Mouse (Mus musculus) CD4-positive, CD25-positive, alpha-beta regulatory T cell, adult 4 months (primary cell): ENCODE results near the gene Faim. TPM values are rescaled to one million over a fixed set of nuclear protein-coding genes. Genes with fewer than 3 reads are reported as not detected.

ENCODE experiments used
- ATAC-seq: one replicate; pipeline ENCODE4 v1.8.0; 2017
- polyA plus RNA-seq, 2 experiments: library from polyadenylated mRNA; unstranded; fragments of 100-300 nt; shearing (Covaris generic); gene quantifications; one replicate each; pipeline ENCODE4 v1.2.1; 2017

Gene Faim
- 10 to 100 TPM; 48.3 to 57.8 TPM for polyA plus RNA-seq

- ATAC-seq = peak; percentile 94
Measured at GRCm38 (mm10) chr9:98985800-98986475, at the start of gene Faim. Gene Faim (plus strand): TSS chr9:98986373.

GRCm38 (mm10) chr9:98939290-98939689, 46.9 kb upstream of the Faim start:
- no peak for ATAC-seq

- no peak for ATAC-seq
Measured at GRCm38 (mm10) chr9:98952171-98953050, 33.8 kb upstream of the Faim start.

GRCm38 (mm10) chr9:98953291-98953690, 32.9 kb upstream of the Faim start:
- no peak for ATAC-seq

DNA sequence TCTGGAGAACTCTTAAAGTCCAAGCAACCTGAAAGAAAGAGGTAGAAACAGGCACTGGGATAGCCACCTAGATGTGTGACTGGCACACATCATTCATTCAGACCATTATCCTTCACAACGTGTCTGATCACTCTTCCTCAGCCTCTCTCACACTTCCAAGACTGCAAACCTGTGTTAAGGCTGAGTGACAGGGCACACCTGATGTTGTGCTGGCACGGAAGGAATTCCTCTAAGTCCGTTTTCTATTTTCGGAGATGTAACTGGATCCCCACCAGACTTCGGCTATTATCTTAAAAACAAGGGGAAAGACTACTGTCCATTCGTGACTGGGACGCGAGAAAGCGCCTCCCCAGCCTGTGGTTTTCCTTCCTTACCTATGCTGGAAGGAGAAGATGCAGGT, 32.3 kb upstream of the Faim start:
- ATAC-seq = no peak

DNA sequence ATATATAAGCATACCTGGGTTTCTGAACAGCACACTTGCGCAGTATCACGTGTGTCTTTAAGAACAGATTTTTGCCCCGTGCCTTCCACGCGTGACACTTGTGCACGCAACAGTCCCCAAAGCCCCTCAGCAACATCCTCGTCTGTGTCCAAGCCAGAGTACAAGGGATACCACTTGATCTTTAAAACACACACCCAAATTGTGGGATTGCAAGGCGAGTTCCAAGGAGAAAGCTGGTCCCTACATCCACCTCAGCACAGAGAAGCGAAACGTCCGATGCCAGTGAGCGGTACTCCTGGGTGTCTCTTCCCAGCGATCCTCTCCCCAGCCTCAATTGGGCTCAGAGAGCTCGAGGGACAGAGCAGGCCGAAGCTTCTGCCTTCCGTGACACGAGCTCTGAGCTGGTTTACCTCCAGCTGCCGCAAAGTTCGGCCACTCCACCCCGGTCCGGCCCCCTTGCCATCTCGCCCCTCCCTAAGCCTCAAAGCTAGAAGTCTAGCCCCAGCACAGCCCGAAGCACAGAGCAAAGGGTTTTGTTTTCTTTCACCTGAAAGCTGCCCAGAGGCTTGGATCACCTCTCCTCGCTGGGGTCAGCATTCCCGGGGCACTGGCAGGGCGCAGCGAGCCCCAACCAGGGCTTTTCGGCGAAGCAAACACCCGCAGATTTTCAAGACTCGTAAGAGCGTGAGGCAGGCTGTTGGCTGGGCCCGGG, 31.6 kb upstream of the Faim start:
- no peak for ATAC-seq

GRCm38 (mm10) chr9:98955103-98955715, 31.0 kb upstream of the Faim start, which contains the start of gene Foxl2:
Gene Foxl2 (plus strand): TSS chr9:98955288.
- ATAC-seq = no peak

DNA sequence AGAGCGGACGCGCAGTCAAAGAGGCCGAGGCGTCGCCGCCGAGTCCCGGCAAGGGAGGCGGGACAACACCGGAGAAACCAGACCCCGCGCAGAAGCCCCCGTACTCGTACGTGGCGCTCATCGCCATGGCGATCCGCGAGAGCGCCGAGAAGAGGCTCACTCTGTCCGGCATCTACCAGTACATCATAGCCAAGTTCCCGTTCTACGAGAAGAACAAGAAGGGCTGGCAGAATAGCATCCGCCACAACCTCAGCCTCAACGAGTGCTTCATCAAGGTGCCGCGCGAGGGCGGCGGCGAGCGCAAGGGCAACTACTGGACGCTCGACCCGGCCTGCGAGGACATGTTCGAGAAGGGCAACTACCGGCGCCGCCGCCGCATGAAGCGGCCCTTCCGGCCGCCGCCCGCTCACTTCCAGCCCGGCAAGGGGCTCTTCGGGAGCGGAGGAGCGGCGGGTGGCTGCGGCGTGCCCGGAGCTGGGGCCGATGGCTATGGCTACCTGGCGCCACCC, 30.4 kb upstream of the Faim start:
- ATAC-seq = no peak

GRCm38 (mm10) chr9:98956591-98957381, 29.4 kb upstream of the Faim start:
- ATAC-seq = no peak

- no peak for ATAC-seq
Measured at GRCm38 (mm10) chr9:98957751-98958351, 28.3 kb upstream of the Faim start.

GRCm38 (mm10) chr9:98958628-98959027, 27.5 kb upstream of the Faim start:
- no peak for ATAC-seq

- no peak for ATAC-seq
Measured at GRCm38 (mm10) chr9:98959851-98960250, 26.3 kb upstream of the Faim start.

DNA sequence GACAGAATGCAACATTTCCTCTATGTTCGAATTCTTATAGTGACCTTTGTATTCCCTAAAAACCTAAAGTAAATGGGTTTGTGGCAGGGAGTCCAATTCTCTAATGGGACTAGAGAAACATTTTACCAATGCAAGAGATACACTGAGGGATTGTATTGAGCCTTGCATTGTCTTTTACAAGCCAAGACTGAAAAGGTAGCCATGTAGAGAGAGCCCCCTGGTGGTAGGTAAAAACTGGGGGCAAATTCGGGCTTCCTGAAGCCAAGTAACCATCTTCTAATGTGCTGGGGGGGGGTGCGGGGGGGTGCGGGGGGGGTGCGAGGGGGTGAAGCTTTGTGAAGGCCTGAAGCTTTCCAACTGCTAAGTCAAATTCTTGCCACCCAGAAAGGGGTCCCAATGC, 25.8 kb upstream of the Faim start:
- ATAC-seq = no peak

DNA sequence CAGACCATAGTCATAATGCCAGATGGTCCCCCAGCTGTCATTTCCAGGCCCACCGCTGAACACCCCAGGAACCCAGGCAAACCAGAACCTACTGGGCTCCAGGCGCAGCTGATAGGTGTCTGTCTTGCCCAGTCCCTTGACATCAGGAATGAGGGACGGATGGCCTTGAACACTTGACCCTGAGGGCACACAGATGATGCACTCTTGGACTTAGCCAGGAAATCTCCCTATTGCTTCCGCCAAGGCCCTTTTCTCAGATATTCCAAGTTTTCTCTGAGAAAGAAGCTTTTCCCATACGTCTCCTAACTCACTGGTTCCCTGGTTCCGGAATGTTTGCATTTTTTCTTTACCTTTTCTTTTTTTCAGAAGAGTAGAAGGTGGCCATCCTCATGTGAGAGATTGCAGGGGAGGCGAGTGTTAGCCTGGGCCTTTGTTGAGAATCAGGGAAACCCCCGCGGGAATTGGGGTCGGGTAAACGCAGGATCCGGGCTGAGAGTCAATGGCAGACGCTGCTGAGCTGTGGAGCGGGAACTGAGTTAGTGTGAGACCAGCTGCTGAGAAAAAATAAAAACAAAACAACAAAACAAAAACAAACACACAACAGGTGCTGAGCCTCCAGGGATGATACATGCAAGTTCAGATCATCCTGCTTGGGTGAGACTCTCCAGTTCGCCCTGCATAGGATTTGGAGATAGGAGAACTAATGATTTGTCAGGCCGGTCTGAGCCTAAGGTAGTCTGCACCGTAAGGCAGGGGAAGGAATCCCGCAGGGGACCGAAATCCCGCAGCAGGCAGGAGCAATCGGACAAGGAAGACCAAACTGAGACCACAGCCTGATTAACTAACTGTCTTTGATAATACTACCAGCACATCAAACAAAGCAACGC, 24.3 kb upstream of the Faim start:
- ATAC-seq = no peak

DNA sequence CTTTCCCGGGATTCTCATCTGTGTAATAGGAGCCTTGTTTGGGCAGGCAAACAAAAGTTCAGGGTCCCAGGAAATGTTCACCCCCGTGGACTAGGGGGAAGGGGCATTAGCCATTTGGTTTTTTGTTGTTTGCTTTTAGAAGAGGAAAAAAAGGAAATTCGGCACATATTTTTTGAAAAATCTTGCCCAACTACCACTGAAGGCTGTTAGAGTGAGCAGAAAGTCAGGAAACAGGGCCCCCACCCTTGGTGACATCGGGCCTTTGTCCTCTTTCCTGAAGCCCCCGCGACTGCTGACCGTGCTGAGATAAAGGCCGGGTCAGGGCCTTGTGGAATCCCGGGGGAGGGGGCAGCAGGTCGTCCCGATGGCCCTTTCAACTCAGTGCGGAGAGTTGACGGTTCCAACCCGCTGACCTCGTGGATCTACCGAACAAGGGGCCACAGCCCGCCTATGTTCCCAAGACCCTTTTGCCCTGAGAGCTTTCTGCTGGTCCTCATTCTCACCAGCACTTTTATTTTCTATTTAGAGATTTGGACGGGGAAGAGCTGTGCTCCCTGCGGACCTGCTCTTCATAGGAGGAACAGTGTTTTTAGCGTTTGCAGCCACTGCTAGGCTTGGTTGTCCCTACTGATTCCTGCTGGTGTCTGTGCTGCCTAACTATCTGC, 23.6 kb upstream of the Faim start:
- ATAC-seq = no peak

DNA sequence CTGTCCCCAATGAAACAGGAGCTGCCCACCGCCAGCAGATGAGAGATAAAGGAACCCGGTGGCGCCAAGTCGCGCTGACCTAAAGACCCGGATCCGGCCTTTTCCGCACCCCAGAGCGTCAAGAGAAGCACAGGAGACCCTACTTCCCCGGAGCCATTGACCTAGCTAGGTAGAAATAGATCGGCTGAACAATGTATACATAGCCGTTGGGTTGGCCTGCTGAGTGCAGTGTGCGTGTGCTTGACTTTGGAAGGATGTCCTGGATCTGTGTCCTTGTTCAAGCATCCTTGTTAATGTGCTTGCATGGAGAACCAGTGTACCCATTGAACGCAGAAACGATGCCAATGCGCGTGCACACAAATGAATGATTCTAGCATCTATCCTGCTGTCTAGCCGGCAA, 22.5 kb upstream of the Faim start:
- ATAC-seq = no peak

GRCm38 (mm10) chr9:98965084-98965483, 21.1 kb upstream of the Faim start:
- peak; percentile 41 for ATAC-seq

DNA sequence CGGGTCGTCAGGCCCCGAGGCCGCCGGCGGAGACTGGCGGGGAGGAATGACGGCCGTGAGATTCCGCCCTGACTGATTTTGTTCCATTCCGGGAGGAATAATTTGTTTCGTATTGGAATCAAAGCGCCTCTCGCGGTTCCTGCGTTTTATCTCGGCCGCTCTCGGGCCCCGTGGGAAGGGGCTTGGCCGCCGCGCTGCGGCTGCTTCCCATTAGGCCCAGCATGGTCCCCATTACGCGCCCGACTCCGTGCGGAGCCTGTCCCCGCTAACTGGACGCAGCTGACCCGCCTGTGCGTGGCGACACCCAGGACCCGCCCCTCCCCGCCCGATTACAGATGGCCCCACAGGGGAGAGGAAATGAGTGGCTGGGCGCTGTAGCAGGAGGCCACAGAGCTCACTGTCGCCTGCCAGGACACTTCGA, 13.1 kb upstream of the Faim start:
- peak; percentile 33 for ATAC-seq

- no peak for ATAC-seq
Measured at GRCm38 (mm10) chr9:98973561-98973960, 12.6 kb upstream of the Faim start.

GRCm38 (mm10) chr9:98974898-98975297, 11.3 kb upstream of the Faim start:
- ATAC-seq = no peak
